Mouse (Mus musculus) liver, embryonic 15.5 days (tissue): ENCODE measurements around the gene Accs. TPM values are rescaled to one million over a fixed set of nuclear protein-coding genes. Genes with fewer than 3 reads are reported as not detected.

ENCODE experiments used
- ATAC-seq: fragments of 200-750 bp; cut with Nextera tagmentation; 2 replicates; pipeline ENCODE4 v1.8.0; 2017; ENCODE audit warnings: moderate number of reproducible peaks, mild to moderate bottlenecking, moderate library complexity; ENCODE audit not compliant: insufficient read depth
- H3K27ac ChIP-seq: fragments of 300-500 bp; sonication (generic); replicated peaks from 2 replicates; pipeline ENCODE4 v1.5.1; 2015; ENCODE audit warnings: mild to moderate bottlenecking, inconsistent platforms
- H3K27me3 ChIP-seq: fragments of 300-500 bp; sonication (generic); 2 replicates; pipeline ENCODE4 v1.6.1; 2015; ENCODE audit warnings: mild to moderate bottlenecking, inconsistent platforms
- H3K36me3 ChIP-seq: fragments of 300-500 bp; sonication (generic); replicated peaks from 2 replicates; pipeline ENCODE4 v1.6.1; 2015; ENCODE audit warnings: moderate library complexity, mild to moderate bottlenecking, inconsistent platforms
- H3K4me1 ChIP-seq: fragments of 300-500 bp; sonication (generic); replicated peaks from 2 replicates; pipeline ENCODE4 v1.6.1; 2015; ENCODE audit warnings: inconsistent platforms
- H3K4me2 ChIP-seq: fragments of 300-500 bp; sonication (generic); 2 replicates; pipeline ENCODE4 v1.6.1; 2015; ENCODE audit warnings: moderate library complexity, mild to moderate bottlenecking, inconsistent platforms
- H3K4me3 ChIP-seq: fragments of 300-500 bp; sonication (generic); replicated peaks from 2 replicates; pipeline ENCODE4 v1.5.1; 2015; ENCODE audit warnings: mild to moderate bottlenecking, inconsistent platforms
- H3K9ac ChIP-seq: fragments of 300-500 bp; sonication (generic); 2 replicates; pipeline ENCODE4 v1.6.1; 2015; ENCODE audit warnings: moderate library complexity, mild to moderate bottlenecking, inconsistent platforms
- H3K9me3 ChIP-seq: fragments of 300-500 bp; sonication (generic); replicated peaks from 2 replicates; pipeline ENCODE4 v1.6.1; 2016; ENCODE audit warnings: inconsistent platforms
- WGBS: fragments of 180-500 bp; shearing (Covaris S2); methylation state at CpG from one replicate; pipeline ENCODE4 v1.1.7; 2015; ENCODE audit warnings: mixed read lengths; ENCODE audit not compliant: insufficient replicate concordance; 5-methylcytosine and 5-hydroxymethylcytosine counted together
- polyA plus RNA-seq: library from polyadenylated mRNA; unstranded; fragments of >200 nt; fragmentation: Nextera tagmentation; extraction: Ambion mirVana; gene quantifications from 2 replicates; pipeline ENCODE4 v1.2.1, GENCODE M21; 2015

The Accs gene
- polyA plus RNA-seq, 1 experiment from 2014 or later: 1.1 TPM

DNA sequence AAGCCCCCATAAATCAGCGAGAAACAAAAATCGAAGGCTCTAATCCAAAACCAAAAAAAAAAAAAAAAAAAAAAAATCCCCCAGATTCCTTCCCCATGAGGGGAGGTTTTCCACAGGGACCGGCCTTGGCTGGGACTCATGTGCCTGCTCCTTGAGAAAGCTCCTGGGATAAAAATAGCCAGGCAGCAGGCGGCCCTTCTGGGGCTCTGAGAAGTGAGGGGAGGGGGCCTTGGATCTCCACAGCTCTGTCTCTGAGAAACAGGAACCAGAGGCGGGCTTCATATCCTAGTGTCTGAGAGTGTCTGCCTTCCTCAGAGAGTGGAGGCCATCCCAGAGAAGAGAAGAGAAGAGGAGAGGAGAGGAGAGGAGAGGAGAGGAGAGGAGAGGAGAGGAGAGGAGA, 27.3 kb upstream of the Accs start:
- Histone ChIP-seq H3K4me2 (no peak overlapping the region), H3K27ac (no peak overlapping the region), H3K4me1 (no peaks in the 10 kb centered on the region), H3K27me3 (no peaks in the 10 kb centered on the region), H3K9me3 (no peaks in the 10 kb centered on the region), H3K4me3 (no peak overlapping the region), H3K36me3 (no peaks in the 10 kb centered on the region), H3K9ac (no peak overlapping the region)
- 34% methylated on average over 5 of the region's 5 CpGs for WGBS
- ATAC-seq: no peak

DNA sequence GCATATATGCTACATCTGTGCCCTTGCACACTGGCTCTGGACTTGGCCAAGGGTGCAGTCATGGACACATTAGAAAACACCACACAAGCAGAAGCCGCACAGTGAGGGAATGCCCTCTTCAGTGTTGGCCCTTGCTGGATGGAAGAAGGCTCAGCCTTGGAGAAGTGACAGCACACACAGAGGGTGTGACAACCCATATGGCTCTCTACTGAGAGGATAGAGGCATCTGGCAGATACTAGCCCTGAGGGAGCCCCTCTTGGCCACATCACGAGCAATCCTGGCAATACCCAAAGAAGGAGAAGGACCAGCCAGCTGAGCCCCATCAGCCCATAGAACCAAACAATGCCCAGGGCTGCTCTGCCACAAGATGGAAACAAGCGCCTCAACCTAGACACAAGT, 24.9 kb upstream of the Accs start:
- H3K4me1 ChIP-seq: no peaks in the 10 kb centered on the region
- H3K4me2 ChIP-seq: no peak overlapping the region
- no peak overlapping the region for H3K4me3 ChIP-seq
- H3K27me3 ChIP-seq: no peaks in the 10 kb centered on the region
- no peak overlapping the region for H3K9ac ChIP-seq
- no peaks in the 10 kb centered on the region for H3K9me3 ChIP-seq
- no peak overlapping the region for H3K27ac ChIP-seq
- WGBS: 62% methylated on average over 3 of the region's 3 CpGs
- no peaks in the 10 kb centered on the region for H3K36me3 ChIP-seq
- no peak for ATAC-seq

DNA sequence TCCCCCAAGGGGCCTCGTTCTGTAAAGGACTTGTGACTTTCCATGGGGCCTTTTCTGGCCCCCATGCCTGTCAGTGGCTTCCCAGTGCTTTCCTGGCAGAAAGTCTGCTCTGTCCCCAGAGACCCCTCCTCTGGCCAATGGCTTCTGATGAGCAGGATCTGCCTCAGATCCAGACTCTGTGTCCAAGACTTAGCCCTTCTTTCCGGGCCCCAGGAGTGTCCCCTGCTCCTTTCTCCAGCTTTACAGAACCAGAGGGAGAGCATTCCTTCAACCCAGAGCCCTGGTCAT, 24.4 kb upstream of the Accs start:
- Histone ChIP-seq H3K27ac (no peak overlapping the region), H3K36me3 (no peaks in the 10 kb centered on the region), H3K4me2 (no peak overlapping the region), H3K27me3 (no peaks in the 10 kb centered on the region), H3K4me1 (no peaks in the 10 kb centered on the region), H3K9ac (no peak overlapping the region), H3K9me3 (no peaks in the 10 kb centered on the region), H3K4me3 (no peak overlapping the region)
- WGBS: 18% methylated on average over 2 of the region's 2 CpGs
- ATAC-seq: no peak

DNA sequence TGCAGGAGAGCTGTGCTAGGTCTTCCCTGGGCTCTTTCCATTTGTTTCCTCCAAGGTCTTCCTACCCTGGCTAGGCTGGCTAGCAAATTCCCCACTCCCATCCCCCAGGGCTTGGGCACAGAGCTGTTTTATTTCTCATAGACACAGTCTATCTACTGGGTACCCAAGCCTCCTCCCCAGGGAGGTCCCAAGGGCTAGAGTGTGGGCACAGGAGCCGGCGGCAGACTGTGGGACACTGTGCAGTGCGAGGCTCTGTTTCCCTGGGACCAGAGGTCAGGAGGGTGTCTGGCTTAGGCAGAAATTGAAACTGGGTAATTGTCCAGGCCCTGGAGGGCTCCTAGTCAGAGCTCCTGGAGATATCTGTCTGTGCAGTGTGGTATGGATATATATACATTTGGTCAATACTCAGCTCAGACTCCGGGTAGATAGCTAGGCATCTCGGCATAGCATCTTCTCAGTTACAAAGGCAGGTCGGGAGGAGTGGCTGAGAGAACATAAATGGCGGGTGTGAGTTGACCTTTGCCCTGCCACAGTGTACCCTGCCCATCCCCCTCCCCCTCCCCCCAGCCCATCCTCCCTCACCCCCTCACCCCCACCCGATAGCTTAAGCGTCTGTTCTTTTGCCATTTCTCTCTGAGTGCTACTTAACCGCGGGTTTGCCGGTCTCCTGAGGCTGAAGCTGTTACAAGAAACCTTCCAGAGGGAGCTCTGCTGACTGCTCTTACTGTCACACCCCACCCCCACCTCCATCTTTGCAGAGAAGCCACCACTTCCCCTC, 23.9 kb upstream of the Accs start:
- H3K9me3 ChIP-seq: no peaks in the 10 kb centered on the region
- no peak overlapping the region for H3K27ac ChIP-seq
- H3K4me1 ChIP-seq: no peaks in the 10 kb centered on the region
- H3K27me3 ChIP-seq: no peaks in the 10 kb centered on the region
- H3K4me2 ChIP-seq: no peak overlapping the region
- H3K4me3 ChIP-seq: no peak overlapping the region
- H3K36me3 ChIP-seq: no peaks in the 10 kb centered on the region
- 20% methylated on average over 12 of the region's 12 CpGs for WGBS
- no peak for ATAC-seq
- no peak overlapping the region for H3K9ac ChIP-seq

DNA sequence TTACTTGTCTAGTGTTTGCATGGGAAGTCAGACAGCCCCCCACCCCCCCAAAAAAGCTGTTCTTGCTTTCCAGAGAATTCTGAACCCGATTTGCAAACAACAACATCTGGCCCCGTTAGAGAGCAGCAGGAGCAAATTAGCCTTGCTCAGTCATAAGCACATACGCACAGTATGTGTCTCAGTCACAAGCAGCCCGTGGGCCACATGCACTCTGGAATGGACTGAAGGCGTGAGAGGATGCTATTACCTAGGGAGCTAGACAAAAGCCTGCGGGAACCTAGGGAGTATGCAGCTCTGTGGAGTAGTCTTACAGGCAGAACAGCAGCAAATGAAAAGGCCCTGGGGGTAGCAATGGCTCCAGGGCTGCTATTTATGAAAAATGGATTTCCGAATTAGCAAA, 22.5 kb upstream of the Accs start:
- Histone ChIP-seq H3K27ac (no peak overlapping the region), H3K9ac (no peak overlapping the region), H3K36me3 (no peaks in the 10 kb centered on the region), H3K27me3 (no peaks in the 10 kb centered on the region), H3K4me2 (no peak overlapping the region), H3K9me3 (no peaks in the 10 kb centered on the region), H3K4me3 (no peak overlapping the region), H3K4me1 (no peaks in the 10 kb centered on the region)
- WGBS: 60% methylated on average over 7 of the region's 7 CpGs
- ATAC-seq: no peak

DNA sequence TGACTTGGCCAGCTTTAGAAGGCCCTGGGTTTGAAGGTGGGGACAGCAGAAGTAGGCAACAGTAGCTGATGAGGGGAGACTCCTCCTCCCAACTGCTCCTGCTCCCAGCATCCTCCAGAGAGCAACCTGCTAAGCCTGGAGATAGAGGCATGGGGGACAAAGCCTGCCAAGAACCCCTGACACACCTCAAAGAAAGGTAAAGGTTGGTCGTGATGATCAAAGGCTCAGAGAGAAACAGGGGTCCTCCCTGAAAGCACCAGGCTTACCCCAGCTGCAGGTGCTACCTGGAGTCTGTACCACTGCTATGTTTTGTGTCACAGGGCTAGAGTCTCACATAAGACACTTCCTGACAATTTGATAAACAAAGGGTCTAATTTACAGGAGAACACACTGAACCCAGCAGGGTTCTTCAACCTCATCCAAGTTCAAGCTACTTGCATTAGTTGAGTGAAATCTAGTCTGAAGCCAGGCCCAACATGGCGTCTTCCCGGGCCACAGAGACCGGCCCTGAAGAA, 21.7 kb upstream of the Accs start:
- Histone ChIP-seq H3K9me3 (no peaks in the 10 kb centered on the region), H3K27ac (no peak overlapping the region), H3K9ac (no peak overlapping the region), H3K27me3 (no peaks in the 10 kb centered on the region), H3K36me3 (no peaks in the 10 kb centered on the region), H3K4me2 (no peak overlapping the region), H3K4me1 (no peaks in the 10 kb centered on the region), H3K4me3 (no peak overlapping the region)
- 73% methylated on average over 4 of the region's 4 CpGs for WGBS
- ATAC-seq: no peak

DNA sequence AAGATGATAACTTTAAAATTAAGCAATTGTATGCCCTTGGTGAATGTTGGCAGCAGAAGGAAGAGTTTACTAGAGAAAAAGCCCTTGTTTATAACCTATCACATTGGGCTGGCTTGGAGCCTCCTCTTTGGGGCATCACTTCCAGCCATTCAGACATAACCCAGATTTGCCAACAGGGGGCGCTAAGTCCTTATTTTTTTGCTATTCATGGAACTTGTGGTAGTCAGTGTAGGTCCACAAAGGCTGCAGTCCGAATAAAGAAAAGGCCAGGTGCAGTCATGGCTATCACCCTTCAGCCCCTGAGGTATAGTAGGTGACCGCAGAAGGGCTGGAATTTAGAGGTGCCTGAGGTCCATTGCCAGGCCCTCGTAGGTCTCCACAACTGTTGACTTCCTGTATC, 21.1 kb upstream of the Accs start:
- Histone ChIP-seq H3K4me1 (no peaks in the 10 kb centered on the region), H3K9me3 (no peaks in the 10 kb centered on the region), H3K9ac (no peak overlapping the region), H3K27me3 (no peaks in the 10 kb centered on the region), H3K4me2 (no peak overlapping the region), H3K4me3 (no peak overlapping the region), H3K27ac (no peak overlapping the region), H3K36me3 (no peaks in the 10 kb centered on the region)
- WGBS: 29% methylated on average over 4 of the region's 4 CpGs
- no peak for ATAC-seq

DNA sequence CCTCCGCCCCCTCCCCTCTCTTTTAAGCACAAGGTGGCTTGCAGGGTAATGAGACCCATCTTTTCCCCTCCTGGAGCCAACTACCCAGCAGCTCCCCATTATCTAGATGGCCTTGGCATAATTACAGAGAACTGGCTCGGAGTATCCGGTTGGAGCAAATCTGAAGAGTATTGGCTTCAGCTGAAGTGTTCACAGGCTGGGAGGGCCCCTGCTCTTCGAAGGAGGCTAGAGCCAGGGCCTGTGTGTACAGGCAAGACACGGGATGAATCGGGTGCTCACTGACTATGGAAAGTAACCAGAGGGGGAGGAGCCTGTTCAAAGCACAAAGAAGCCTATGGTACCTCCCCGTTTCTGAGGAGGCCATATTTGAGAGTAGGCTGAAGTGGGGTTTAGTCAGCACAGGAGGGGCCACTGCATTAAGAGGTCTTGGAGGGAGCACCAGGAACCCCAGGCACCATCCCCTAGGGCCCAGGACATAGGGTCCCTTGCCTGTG, 19.4 kb upstream of the Accs start, which contains the start of gene Accsl:
TSS of gene Accsl (minus strand) at position 51 of the 494 bp plus-strand sequence.
- Histone ChIP-seq H3K9me3 (no peaks in the 10 kb centered on the region), H3K4me1 (no peaks in the 10 kb centered on the region), H3K27me3 (no peaks in the 10 kb centered on the region), H3K27ac (no peak within 1 kb of the TSS), H3K4me2 (no peak within 1 kb of the TSS), H3K9ac (no peak within 1 kb of the TSS), H3K36me3 (no peaks in the 10 kb centered on the region), H3K4me3 (no peak within 1 kb of the TSS)
- no peak for ATAC-seq
- 49% methylated on average over 7 of the region's 7 CpGs for WGBS

DNA sequence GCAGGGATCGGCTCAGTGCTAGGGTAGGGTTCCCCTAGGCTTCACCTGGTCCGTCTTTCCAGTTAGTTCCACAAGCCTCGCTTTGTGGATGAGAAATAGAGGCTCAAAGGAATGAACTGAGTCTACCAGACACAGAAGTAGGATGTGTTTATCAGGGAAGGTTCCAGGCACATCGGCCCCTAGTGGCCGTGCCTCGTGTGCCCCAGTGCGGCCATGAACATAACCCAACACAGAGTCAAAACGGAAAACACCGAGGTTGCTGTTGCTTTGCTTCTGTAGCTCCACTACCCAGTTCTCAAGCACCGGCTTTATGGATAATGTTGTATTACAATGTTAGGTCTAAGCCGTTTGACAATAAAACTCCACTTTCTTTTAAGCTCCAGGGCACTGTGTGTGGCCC, 18.8 kb upstream of the Accs start:
- 65% methylated on average over 11 of the region's 11 CpGs for WGBS
- no peak overlapping the region for H3K4me3 ChIP-seq
- ATAC-seq: no peak
- no peak overlapping the region for H3K4me2 ChIP-seq
- no peak overlapping the region for H3K27ac ChIP-seq
- H3K4me1 ChIP-seq: no peaks in the 10 kb centered on the region
- no peaks in the 10 kb centered on the region for H3K27me3 ChIP-seq
- no peaks in the 10 kb centered on the region for H3K36me3 ChIP-seq
- no peak overlapping the region for H3K9ac ChIP-seq
- no peaks in the 10 kb centered on the region for H3K9me3 ChIP-seq

DNA sequence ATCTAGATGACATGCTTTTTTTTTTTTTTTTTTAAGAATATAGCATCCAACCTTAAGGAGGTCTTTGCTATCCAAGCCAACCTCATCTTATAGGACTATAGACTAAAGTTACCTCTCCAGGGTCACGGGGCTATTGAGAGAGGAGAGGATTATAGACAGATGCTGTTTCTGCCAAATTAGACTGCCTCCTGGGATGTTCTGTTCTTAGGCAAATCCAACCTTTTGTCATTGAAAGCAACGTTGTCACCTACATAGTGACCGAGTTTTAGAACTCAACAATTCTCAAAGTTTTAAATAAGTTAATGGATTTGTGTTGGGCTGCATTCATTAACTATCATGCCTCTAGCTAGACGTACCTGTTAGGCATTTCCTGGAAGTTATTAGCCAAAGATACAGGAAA, 13.5 kb upstream of the Accs start:
- H3K9ac ChIP-seq: no peak overlapping the region
- ATAC-seq: no peak
- no peaks in the 10 kb centered on the region for H3K36me3 ChIP-seq
- H3K4me3 ChIP-seq: no peak overlapping the region
- 53% methylated on average over 4 of the region's 4 CpGs for WGBS
- H3K27ac ChIP-seq: no peak overlapping the region
- H3K4me1 ChIP-seq: no peaks in the 10 kb centered on the region
- no peaks in the 10 kb centered on the region for H3K9me3 ChIP-seq
- H3K4me2 ChIP-seq: no peak overlapping the region
- H3K27me3 ChIP-seq: 0 out of 2 replicates have a peak, but pooled peaks cover 1% of the 10 kb centered on the region

DNA sequence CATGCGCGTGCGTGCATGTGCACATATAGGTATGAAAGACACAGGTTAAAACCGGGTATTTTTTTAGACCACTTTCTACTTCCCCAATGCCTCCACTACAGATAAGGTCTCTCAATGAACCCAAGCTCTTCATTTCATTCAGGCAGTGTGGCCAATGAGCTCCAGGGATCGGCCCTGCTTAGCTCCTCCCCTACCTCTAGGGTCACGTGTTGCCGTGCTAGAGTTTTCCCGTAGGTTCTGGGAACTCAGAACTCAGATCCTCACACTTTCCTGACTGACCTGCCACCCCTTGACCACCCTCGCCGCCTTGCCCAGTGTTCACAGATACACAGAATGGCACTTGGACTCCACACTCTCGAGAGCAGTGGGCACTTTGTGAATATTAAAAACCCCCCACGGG, 9.1 kb upstream of the Accs start:
- 0 out of 2 replicates have a peak, but pooled peaks cover 7% of the 10 kb centered on the region for H3K27me3 ChIP-seq
- ATAC-seq: no peak
- no peak overlapping the region for H3K9ac ChIP-seq
- H3K4me3 ChIP-seq: no peak overlapping the region
- no peak overlapping the region for H3K4me2 ChIP-seq
- 48% methylated on average over 12 of the region's 12 CpGs for WGBS
- H3K9me3 ChIP-seq: no peaks in the 10 kb centered on the region
- H3K36me3 ChIP-seq: no peaks in the 10 kb centered on the region
- no peak overlapping the region for H3K27ac ChIP-seq
- no peaks in the 10 kb centered on the region for H3K4me1 ChIP-seq

DNA sequence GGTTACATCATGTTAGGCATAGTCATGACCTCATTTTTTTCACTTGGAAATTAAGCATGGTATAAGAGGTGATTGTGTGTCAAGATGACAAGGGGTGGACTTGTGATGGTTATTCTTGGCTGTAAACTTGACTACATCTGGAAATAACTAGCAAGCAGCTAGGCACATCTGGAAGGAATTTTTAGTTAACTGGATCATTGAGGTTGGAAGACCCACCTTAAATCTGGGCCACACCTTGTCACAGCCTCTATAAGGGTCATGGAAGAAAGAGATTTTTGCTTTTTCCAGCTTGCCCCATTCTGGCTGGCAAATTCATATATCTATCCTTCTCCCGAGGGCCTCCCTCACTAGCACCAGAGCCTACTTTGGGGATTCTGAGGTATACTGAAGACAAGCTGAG, 1.6 kb upstream of the Accs start:
- Histone ChIP-seq H3K9ac (no peak overlapping the region), H3K4me3 (no peak overlapping the region), H3K9me3 (no peaks in the 10 kb centered on the region), H3K4me1 (peaks cover 18% of the 10 kb centered on the region; the same call in 1 of the 2 replicates), H3K27me3 (no peaks in the 10 kb centered on the region), H3K36me3 (no peaks in the 10 kb centered on the region), H3K4me2 (no peak overlapping the region), H3K27ac (no peak overlapping the region)
- ATAC-seq: no peak
- 63% methylated on average over 1 of the region's 1 CpGs for WGBS
